Comparison of ENCODE assay signal across 21 mouse cellular contexts in the genomic region with DNA sequence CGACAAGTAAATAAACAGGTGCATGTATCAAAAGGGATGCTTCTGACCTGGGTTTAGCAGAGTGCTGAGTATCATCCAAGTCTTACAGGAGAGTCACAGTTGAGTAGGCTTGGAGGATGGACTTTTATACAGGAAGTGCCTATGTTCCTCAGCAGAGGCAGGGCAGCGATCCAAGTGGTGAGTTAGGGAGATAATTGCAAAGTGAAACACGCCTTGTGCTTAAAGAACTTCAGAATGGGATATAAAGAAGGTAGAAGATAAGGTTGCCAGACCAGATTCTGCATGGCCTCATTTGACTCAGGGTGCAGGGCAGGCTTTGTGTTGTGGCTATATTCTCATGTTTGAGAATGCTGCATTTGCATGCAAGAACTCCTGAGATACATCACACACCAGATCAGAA. TPM values are rescaled to one million over a fixed set of nuclear protein-coding genes. Genes with fewer than 3 reads are reported as not detected.
DNase-seq lines count a peak whose midpoint lies in the region; ATAC-seq lines count a peak whose summit lies in the region.
"Had no signal": no experiment of that assay in that cellular context is flagged by ENCODE, and none has a peak within 500 bp of the region (broad histone marks: within the 10 kb centered on the region; RNA-seq: fewer than 3 reads in every experiment).

No protein-coding gene starts in this region.

- H3K9me3 ChIP-seq in kidney, embryonic 16.5 days (ENCODE audit: low read length): no peaks in the 10 kb centered on the region
- no peaks in the 10 kb centered on the region for H3K9me3 ChIP-seq in kidney, embryonic 14.5 days (ENCODE audit: control insufficient read depth, low read length)
- H3K9me3 ChIP-seq: embryonic facial prominence, embryonic 13.5 days; forebrain, embryonic 12.5 days; heart, embryonic 12.5 days; hindbrain, embryonic 10.5 days had no signal

- H3K4me2 ChIP-seq in kidney, embryonic 16.5 days (replicated peaks; ENCODE audit: low read depth, low read length): no peak overlapping the region
- no peak overlapping the region for H3K4me2 ChIP-seq in kidney, embryonic 14.5 days (replicated peaks; ENCODE audit: low read depth, low read length)
- H3K4me2 ChIP-seq: embryonic facial prominence, embryonic 13.5 days; forebrain, embryonic 12.5 days; heart, embryonic 12.5 days; hindbrain, embryonic 14.5 days had no signal

- peak; percentile 25 for DNase-seq in kidney, adult 18-20 months
- peak; percentile 35 for DNase-seq in kidney, postnatal 10 days
- DNase-seq in spleen, adult 12 weeks (ENCODE audit: low spot score): no peak
- no peak for DNase-seq in ovary, postnatal 10 days (ENCODE audit: low spot score)
- DNase-seq: adrenal gland, adult 8-10 months; cerebellum, adult 11 months; cerebellum, adult 8-10 months; cerebellum, postnatal 14 days; gastrocnemius, postnatal 10 days; heart, adult 2 months had no signal

- H3K4me1 ChIP-seq in kidney, embryonic 16.5 days (ENCODE audit: insufficient read depth, low read length): no peaks in the 10 kb centered on the region
- H3K4me1 ChIP-seq in kidney, embryonic 14.5 days (ENCODE audit: control insufficient read depth, insufficient read depth, low read length): no peaks in the 10 kb centered on the region
- H3K4me1 ChIP-seq: embryonic facial prominence, embryonic 13.5 days; forebrain, embryonic 12.5 days; hindbrain, embryonic 10.5 days had no signal

- H3K27me3 ChIP-seq in kidney, embryonic 16.5 days (ENCODE audit: insufficient read depth, low read length): no peaks in the 10 kb centered on the region
- no peaks in the 10 kb centered on the region for H3K27me3 ChIP-seq in kidney, embryonic 14.5 days (ENCODE audit: control insufficient read depth, insufficient read depth, low read length)
- H3K27me3 ChIP-seq: CH12.LX; embryonic facial prominence, embryonic 13.5 days; forebrain, embryonic 12.5 days; heart, embryonic 12.5 days had no signal

- H3K9ac ChIP-seq in kidney, embryonic 16.5 days (replicated peaks; ENCODE audit: low read length): no peak overlapping the region
- H3K9ac ChIP-seq in kidney, embryonic 14.5 days (ENCODE audit: low read depth, low read length): no peak overlapping the region
- H3K9ac ChIP-seq: embryonic facial prominence, embryonic 13.5 days; forebrain, embryonic 12.5 days; heart, embryonic 12.5 days; hindbrain, embryonic 14.5 days had no signal

- 73% methylated on average over 3 of the region's 3 CpGs for WGBS in kidney, embryonic 16.5 days
- WGBS in kidney, embryonic 14.5 days: 76% methylated on average over 3 of the region's 3 CpGs

- H3K4me3 ChIP-seq in kidney, embryonic 16.5 days (ENCODE audit: low read length): no peak overlapping the region
- H3K4me3 ChIP-seq in kidney, embryonic 14.5 days (ENCODE audit: low read length): no peak overlapping the region
- H3K4me3 ChIP-seq: embryonic facial prominence, embryonic 13.5 days; forebrain, embryonic 12.5 days; heart, adult 2 months; heart, embryonic 12.5 days; hindbrain, embryonic 10.5 days had no signal

- ATAC-seq in kidney, embryonic 16.5 days (ENCODE audit: low FRiP score, low TSS enrichment): no peak
- no peak for ATAC-seq in kidney, embryonic 14.5 days (ENCODE audit: low FRiP score, low TSS enrichment)
- ATAC-seq in common myeloid progenitor, adult 5-6 weeks (replicated peaks; ENCODE audit: low read depth, poor library complexity, severe bottlenecking): peak; percentile 82
- ATAC-seq in megakaryocyte-erythroid progenitor cell, adult 5-6 weeks (replicated peaks; ENCODE audit: low FRiP score, low TSS enrichment, poor library complexity, severe bottlenecking): peak; percentile 94
- ATAC-seq: forebrain, embryonic 16.5 days had no signal

- H3K36me3 ChIP-seq in kidney, embryonic 16.5 days (ENCODE audit: insufficient read depth, low read length): no peaks in the 10 kb centered on the region
- no peaks in the 10 kb centered on the region for H3K36me3 ChIP-seq in kidney, embryonic 14.5 days (ENCODE audit: control insufficient read depth, insufficient read depth, low read length)
- H3K36me3 ChIP-seq: embryonic facial prominence, embryonic 13.5 days; forebrain, embryonic 12.5 days; heart, embryonic 12.5 days; hindbrain, embryonic 10.5 days had no signal

- no peak overlapping the region for H3K27ac ChIP-seq in kidney, embryonic 16.5 days (ENCODE audit: low read length)
- no peak overlapping the region for H3K27ac ChIP-seq in kidney, embryonic 14.5 days (ENCODE audit: low read depth, low read length)
- H3K27ac ChIP-seq: embryonic facial prominence, embryonic 13.5 days; forebrain, embryonic 12.5 days; heart, adult 2 months; hindbrain, embryonic 10.5 days; hindbrain, embryonic 14.5 days had no signal

RNA-seq across cellular contexts. Expression of gene Nab1, which starts 14.8 kb away (rescaled TPM):
- 11.1 and 15.7 TPM in 2 replicates for polyA plus RNA-seq in kidney, embryonic 16.5 days (2015; fragmentation: Nextera tagmentation; extraction: Ambion mirVana)
- polyA plus RNA-seq in kidney, embryonic 14.5 days (2014; fragmentation: Nextera tagmentation; extraction: Ambion mirVana): 13.2 and 18.8 TPM in 2 replicates
- total RNA-seq in common myeloid progenitor, adult 5-6 weeks (2017): 40.1 and 46.2 TPM in 2 replicates
- total RNA-seq in megakaryocyte-erythroid progenitor cell, adult 5-6 weeks (2014; fragmentation: Nextera tagmentation): 11.5 and 12.1 TPM in 2 replicates
- total RNA-seq in megakaryocyte-erythroid progenitor cell, adult 5-6 weeks (2017): 22.5 and 29.8 TPM in 2 replicates

Comparison
In these comparisons a context has a peak if more than half of its experiments do, and no peak if none do; other contexts are left out.
1. DNase-seq: peak in kidney, adult 18-20 months (single experiment) and kidney, postnatal 10 days (single experiment); none in spleen, adult 12 weeks (single experiment) and ovary, postnatal 10 days (single experiment).
2. ATAC-seq: peak in common myeloid progenitor, adult 5-6 weeks (single experiment) and megakaryocyte-erythroid progenitor cell, adult 5-6 weeks (single experiment); none in kidney, embryonic 16.5 days (single experiment) and kidney, embryonic 14.5 days (single experiment).